Mouse (Mus musculus) CD8-positive naive resting alpha-beta T cell, adult 2 months (primary cell): ENCODE measurements around the gene U2af1.
"Not testable (repeated sequence)": the region's sequence is repeated elsewhere in the genome, so short reads cannot be mapped to it uniquely, and the experiment has no call there.

ENCODE experiments used
- DNase-seq, 2 experiments: peaks; one replicate each; pipeline ENCODE4 v3.0.0; 2022; ENCODE audit warnings: low read depth in 2 of 2, low spot score in 2 of 2

The U2af1 gene

DNA sequence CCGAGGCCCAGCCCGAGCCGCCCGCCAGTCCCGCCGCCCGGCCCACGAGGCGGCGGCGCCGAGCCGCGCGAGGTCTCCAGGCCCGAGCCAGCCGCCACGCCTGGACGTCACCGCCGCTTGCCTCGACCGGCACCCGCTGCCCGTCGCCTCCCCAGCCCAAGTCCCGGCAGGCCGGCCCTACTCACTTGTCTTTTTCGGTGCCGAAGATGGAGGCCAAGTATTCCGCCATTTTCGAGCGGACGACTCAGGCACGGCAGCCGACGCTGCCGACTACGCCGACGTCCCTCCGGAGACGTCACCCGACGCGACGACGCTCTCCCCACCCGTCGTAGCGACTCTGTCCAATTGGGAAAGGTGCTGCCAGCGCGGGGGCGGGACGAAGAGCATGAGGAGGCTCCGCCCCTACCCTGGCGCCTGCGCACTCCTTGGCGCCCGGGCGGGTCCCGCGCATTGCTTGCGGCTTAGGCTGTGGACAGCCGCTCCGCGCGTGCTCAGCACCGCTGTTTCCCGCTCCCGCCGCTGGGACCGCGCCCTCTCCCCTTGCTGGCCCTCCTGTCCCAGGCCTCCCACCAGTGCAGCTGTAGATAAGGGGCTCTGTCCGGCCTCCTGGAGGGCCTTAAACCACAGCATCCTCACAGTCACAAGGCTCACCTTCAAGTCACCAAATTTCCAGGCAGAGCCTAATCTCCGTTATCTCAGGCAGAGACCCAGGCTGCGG, at the start of gene U2af1:
TSS of gene U2af1 (minus strand) at position 425 of the 718 bp plus-strand sequence.
- DNase-seq, result peak; percentile 97

GRCm38 (mm10) chr17:31705271-31706020, 46.8 kb upstream of the U2af1 start:
- DNase-seq, result no peak

DNA sequence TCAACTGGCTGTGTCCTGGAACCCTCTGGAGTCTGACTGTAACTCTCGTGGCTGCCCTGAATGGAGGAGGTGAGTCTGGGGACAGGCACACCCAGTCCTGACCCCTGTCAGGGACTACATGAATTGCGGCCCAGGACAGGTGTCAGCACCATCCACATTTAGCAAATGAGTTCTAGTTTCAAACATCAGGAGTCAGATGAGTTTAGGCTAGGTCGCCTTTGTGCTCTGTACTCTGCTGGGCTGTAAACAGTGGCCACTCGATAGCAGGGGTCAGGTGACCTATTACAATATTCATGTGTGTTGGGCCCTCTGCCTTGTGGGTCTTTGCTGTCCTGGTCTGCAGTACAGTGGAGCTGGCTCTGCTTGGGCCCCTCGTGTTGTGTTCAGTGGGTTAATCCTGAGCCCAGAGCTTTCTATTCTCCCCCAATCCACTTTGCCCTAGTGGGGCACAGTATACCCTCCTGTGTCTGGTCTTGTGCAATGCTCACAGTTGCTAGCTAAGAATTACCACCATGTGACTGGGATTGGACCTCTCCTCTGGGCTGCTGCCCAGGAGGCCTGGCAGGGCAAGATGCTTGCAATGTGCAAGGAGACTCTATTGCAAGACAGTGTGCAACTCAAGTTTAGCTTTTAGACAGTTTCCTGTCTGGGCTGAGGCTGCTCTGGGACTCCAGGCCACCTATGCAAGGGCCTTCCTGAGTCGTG, 44.7 kb upstream of the U2af1 start:
- DNase-seq, result no peak

GRCm38 (mm10) chr17:31698347-31698746, 39.7 kb upstream of the U2af1 start:
- DNase-seq, result no peak

DNA sequence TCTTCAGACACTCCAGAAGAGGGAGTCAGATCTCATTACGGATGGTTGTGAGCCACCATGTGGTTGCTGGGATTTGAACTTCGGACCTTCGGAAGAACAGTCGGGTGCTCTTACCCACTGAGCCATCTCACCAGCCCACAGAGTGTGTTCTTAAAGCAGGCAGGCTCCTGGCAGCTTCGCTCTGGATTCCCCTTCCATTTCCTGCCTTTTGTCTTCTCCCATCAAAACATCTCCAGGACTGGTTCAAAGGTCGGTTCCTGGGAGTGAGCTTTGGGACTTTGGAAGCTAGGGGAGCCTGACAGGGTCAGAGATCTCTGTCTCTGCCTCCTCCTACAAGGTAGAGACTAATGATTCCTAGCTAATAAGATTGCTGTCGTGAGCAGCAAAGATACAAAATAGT, 36.7 kb upstream of the U2af1 start:
- not testable (repeated sequence) for DNase-seq

DNA sequence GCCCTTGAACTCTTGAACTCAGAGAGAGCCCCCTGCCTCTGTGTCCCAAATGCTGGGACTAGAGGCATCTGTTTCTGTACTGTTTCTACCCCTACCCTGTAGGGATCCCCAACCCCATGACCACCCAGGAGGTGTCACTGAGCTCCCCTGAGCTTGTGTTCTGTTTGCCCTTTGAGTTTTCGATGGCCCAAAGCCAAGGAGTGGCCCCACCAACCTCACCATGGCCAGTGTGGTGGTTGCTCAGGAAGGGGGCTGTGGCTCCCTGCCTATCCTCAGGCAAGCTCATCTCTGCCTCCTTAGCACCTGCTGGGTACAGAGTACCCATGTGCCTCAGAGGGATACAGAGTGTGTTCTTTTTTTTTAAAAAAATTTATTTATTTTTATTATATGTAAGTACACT, 36.3 kb upstream of the U2af1 start:
- no peak for DNase-seq

DNA sequence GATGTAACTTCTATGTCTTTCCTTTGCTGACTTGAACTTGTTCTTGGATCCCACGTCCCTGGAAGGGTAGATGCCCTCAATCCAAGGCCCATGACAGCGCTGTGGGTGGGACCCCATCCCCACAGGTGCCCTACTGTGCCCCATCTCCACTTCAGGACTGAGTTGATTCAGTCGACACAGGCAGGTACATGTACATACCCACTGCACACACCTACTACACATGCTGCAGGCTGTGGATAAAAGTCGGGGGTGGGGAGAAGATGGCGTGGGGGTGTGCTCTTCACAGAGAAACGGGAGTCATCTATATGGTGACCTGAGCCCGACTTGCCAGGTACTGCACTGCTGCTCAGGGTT, 35.3 kb upstream of the U2af1 start:
- DNase-seq, result peak in 1 of 2 experiments; percentile 11

DNA sequence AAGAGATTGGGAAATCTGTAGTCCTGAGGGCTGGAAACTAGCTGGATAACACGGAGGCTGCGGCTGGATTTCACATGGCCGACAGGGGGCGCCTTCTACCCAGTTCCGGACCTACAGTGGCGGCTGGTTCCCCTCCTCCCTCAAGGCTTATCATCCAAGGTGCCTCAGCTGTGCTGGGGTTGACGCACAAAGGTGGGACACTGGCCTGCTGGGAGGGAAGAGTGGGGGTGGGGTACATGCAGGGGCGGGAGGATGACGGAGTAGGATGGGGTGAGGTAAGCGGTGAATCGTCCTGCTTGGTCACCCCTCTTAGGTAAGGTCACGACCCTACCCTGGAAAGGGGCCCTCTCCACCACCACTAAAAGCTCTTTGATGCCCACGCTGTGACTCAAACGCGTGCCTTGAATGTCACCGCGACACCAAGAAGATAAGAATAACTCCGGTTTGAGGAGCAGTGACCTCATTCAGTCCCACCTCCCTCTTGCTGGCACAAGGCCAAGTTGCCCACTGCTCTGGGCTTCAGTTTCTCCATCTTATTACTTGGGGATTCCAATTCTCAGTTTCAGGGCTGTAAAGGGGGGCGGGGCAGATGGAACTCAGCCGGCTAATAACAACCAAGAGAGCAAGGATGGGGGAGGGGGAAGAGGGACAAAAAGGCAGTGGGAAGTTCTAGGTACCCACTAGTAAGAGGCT, 34.8 kb upstream of the U2af1 start:
- peak; percentile 86 to 87 for DNase-seq

- DNase-seq, result no peak
Measured at GRCm38 (mm10) chr17:31692918-31693317, 34.2 kb upstream of the U2af1 start.

GRCm38 (mm10) chr17:31689606-31690005, 30.9 kb upstream of the U2af1 start:
- no peak for DNase-seq

DNA sequence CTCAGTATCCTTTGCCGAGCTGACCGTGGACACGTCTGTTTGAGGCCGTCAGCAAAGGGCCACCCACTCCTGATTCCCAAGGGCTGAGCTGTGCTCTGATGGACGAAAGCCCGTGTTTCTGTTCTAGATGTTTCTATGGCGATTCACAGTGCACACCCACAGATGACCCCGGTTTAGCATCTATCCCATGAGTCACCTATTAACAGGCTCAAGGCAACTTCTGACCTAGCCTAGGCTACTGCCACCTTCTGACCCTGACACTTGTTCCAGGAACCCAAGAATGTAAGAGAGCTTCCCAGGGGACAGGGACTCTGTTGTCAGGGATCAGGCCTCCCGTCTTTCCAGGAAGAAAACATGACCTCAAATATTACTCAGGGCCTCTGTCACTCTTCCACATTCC, 29.4 kb upstream of the U2af1 start:
- DNase-seq, result no peak

GRCm38 (mm10) chr17:31686225-31686564, 27.5 kb upstream of the U2af1 start:
- DNase-seq, result no peak

DNA sequence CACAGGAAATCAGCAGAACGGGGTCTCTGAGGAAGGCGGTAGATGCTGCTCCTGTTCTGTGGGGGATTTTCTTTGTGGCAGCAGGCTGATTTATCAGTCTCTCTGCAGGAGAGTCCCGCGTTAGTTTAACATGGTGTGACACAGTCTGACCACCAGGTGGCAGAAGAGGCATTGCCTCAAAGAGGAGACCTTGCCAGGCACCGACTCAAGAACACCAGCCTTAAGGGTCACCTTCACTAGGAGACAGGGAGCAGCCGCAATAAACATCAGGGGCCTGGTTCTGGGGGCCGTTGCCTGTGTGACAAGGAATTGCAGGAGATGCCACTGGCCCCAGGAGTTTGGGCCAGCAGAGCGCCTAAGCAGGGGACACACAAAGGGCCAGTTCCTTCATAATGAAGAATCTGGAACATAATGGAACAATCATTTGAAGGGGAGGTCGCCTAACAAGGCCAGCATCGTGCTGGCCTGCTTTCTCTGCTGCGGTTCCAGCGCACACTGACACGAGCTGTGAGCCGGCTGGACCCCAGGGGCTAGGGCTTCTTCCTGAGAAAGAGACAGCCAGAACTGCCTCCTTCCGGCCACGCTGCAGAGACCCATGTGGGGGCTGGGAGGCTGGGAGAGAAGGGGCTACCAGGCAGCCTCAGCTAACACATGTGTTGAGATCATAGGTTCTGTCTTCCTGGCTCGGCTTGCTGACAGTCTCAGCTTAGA, 27.0 kb upstream of the U2af1 start:
- peak; percentile 81 to 84 for DNase-seq

DNA sequence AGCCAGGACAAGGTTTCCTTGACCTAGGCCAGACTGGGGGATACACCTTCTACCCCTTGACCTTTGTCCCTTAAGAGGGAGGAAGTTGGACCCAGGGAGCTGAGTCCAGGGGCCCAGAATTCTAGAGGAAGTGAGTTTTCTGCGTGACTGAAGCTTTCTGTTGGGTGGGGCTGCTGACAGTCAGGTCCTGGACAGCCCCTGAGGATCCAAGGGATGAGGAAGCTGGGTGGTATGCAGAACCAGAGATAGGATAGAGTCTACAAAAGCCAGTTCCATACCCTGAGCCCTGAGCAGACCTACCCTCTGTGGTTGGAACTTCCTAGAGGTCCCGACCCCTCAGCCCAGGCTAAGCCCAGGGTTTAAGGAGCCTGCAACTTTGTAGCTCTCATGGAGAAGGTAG, 21.8 kb upstream of the U2af1 start:
- no peak for DNase-seq

DNA sequence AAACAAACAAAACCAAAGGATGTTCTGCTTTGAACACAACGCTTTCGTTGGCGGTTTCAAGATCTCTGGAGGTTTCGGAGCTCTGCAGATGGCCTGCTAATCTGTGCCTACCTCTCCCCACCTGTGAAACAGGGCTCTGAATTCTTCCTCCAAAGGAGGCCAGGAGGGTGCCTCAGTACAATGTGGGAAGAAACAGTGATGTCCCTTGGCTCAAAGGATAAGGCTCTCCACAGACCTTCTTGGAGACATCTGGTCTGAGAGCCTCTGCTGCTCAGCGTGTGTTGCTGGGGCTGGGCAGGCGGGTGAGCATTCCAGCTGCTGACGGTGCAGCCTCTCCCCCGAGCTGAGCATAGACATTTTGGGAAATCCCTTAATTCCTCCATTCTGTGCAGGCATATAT, 18.8 kb upstream of the U2af1 start, which contains the start of gene Cryaa:
TSS of gene Cryaa (plus strand) at position 301 of the 400 bp plus-strand sequence.
- no peak for DNase-seq

DNA sequence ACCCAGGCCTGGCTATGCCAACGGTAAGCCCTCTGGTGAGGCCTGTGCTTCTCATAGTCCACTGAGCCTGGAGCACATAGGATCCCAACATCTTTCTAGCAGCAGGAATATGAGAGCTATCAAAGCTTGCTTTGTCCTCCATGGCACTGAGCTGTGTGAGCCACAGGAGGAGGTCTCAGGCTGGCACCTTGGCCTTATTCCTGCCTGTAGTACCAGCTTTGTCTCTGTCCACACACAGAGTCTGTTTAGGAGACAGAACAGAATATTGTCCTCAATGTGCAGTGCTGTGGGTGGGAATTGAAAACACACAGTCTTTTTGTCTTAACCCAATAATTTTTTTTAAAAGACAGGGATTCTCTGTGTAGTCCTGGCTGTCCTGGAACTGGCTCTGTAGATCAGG, 15.7 kb upstream of the U2af1 start:
- no peak for DNase-seq

GRCm38 (mm10) chr17:31672279-31672678, 13.6 kb upstream of the U2af1 start:
- no peak for DNase-seq

DNA sequence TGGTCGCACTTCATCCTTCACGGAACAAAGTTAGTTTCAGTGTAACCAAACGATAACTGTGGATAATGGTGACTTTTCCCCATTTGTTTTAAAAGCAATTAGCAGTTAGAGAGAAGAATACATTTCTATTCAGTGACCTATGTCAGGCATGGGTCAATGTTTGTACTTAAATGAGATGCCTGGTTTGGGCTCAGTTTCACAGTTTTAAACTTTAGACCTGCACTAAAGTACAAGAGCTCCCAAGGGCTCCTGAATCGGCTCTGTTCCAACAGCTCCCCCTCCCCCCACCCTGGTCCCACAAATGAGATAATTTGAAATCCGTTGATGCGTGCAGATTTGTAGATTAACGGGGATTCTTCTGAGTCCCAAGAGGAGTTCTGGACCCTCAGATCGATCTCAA, 13.0 kb upstream of the U2af1 start:
- no peak for DNase-seq

DNA sequence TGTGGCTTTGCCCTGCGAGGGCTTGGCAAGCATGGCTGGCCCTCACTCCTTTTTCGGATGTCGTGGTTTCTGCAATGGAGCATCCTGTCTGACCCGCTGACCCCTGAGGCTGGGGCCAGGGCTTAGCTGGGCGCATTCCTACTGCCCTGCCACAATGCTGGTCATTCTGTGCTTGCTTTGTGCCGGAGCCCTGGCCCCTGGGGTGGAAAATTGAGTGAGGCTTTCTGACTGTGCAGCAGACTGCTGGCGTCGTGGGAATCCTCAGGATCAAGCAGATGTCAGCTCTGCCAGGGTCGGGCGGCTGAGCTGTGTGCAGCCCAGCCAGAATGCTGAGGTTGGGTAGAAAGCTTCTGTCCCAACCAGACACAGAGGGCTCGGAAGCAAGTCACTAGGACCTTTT, 11.5 kb upstream of the U2af1 start:
- no peak for DNase-seq

GRCm38 (mm10) chr17:31668306-31668705, 9.6 kb upstream of the U2af1 start:
- no peak for DNase-seq

GRCm38 (mm10) chr17:31664760-31665159, 6.1 kb upstream of the U2af1 start:
- DNase-seq, result peak; percentile 74 to 86
